Mouse (Mus musculus) testis, adult 2 months (tissue): ENCODE results near the gene Prrt1.

Experiments
- CTCF ChIP-seq: fragments of 200-500 bp; IDR thresholded peaks from 2 replicates; pipeline ENCODE4 v1.5.1; 2012; ENCODE audit warnings: low read depth, mild to moderate bottlenecking, inconsistent platforms, low read length, moderate library complexity; ENCODE audit not compliant: control insufficient read depth, insufficient read depth, insufficient replicate concordance
- POLR2A ChIP-seq: fragments of 200-500 bp; IDR thresholded peaks from 2 replicates; pipeline ENCODE4 v1.6.1; 2012; ENCODE audit warnings: low read depth, mild to moderate bottlenecking, inconsistent platforms, low read length, moderate library complexity; ENCODE audit not compliant: control insufficient read depth

GRCm38 (mm10) chr17:34615871-34616270 lies 13.5 kb upstream of the Prrt1 start, which contains the start of gene Egfl8:
- no peak for TF ChIP-seq CTCF
- TF ChIP-seq POLR2A: no peak
